Mouse (Mus musculus): ENCODE results near the gene Ucma.

DNA sequence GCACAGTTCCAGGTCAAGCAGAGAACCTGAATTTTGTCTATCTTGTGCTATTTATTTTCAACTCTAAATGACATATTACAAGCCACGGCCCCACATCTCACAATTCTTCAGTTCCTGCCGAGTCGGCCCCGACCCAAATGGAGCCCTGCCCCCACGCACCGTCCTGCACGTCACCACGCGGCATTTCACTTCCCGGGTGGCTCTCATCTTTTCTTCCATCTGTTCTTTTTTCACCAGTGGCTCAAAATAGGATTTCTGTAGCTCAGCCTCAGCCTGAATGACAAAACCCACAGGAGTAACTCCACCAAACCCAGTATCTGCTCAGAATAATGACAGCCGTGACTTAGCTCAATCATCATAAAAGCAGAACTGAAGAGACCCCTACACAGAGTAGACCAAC is 17.7 kb downstream of the Ucma start:
- no peak for TF ChIP-seq CTCF (conservative IDR thresholded peaks at IDR 0.05; ENCODE audit: low read length)
- no peak for TF ChIP-seq NANOG (IDR thresholded peaks at IDR 0.05; ENCODE audit: borderline replicate concordance, low read length)
